Mouse (Mus musculus) liver, embryonic 16.5 days (tissue): ENCODE results near the gene Gal. TPM values are rescaled to one million over a fixed set of nuclear protein-coding genes. Genes with fewer than 3 reads are reported as not detected.
A peak's percentile ranks its signal among the peaks of the same experiment; 100 is the strongest.

Source experiments
- ATAC-seq: fragments of 200-750 bp; cut with Nextera tagmentation; 2 replicates; pipeline ENCODE4 v1.8.0; 2017; ENCODE audit warnings: low read depth, mild to moderate bottlenecking, moderate number of reproducible peaks, moderate library complexity
- H3K27ac ChIP-seq: fragments of 300-500 bp; sonication (generic); 2 replicates; pipeline ENCODE4 v1.5.1; 2014; ENCODE audit warnings: mild to moderate bottlenecking, low read length
- H3K27me3 ChIP-seq: fragments of 300-500 bp; sonication (generic); 2 replicates; pipeline ENCODE4 v1.6.1; 2014; ENCODE audit warnings: low read depth, low read length, mixed read lengths; ENCODE audit not compliant: control insufficient read depth, insufficient read depth
- H3K36me3 ChIP-seq: fragments of 300-500 bp; sonication (generic); 2 replicates; pipeline ENCODE4 v1.6.1; 2014; ENCODE audit warnings: mild to moderate bottlenecking; ENCODE audit not compliant: control insufficient read depth, insufficient read depth
- H3K4me1 ChIP-seq: fragments of 300-500 bp; sonication (generic); 2 replicates; pipeline ENCODE4 v1.6.1; 2014; ENCODE audit warnings: low read depth, low read length, mixed read lengths; ENCODE audit not compliant: control insufficient read depth
- H3K4me2 ChIP-seq: fragments of 300-500 bp; sonication (generic); 2 replicates; pipeline ENCODE4 v1.6.1; 2014; ENCODE audit warnings: low read depth, low read length, mixed read lengths
- H3K4me3 ChIP-seq: fragments of 300-500 bp; sonication (generic); 2 replicates; pipeline ENCODE4 v1.5.1; 2014; ENCODE audit warnings: low read depth, mild to moderate bottlenecking, low read length
- H3K9ac ChIP-seq: fragments of 300-500 bp; sonication (generic); 2 replicates; pipeline ENCODE4 v1.6.1; 2014; ENCODE audit warnings: low read depth, low read length
- H3K9me3 ChIP-seq: fragments of 300-500 bp; sonication (generic); replicated peaks from 2 replicates; pipeline ENCODE4 v1.6.1; 2016; ENCODE audit warnings: low read length; ENCODE audit not compliant: control insufficient read depth
- WGBS: fragments of 180-500 bp; shearing (Covaris S2); extraction: QIAGEN DNeasy Blood & Tissue Kit; methylation state at CpG from one replicate; pipeline ENCODE4 v1.1.7; 2014; ENCODE audit not compliant: insufficient replicate concordance; 5-methylcytosine and 5-hydroxymethylcytosine counted together
- polyA plus RNA-seq: library from polyadenylated mRNA; unstranded; fragments of >200 nt; fragmentation: Nextera tagmentation; extraction: Ambion mirVana; gene quantifications from 2 replicates; pipeline ENCODE4 v1.2.1, GENCODE M21; 2015

Gal gene
- not detected in 2 replicates for polyA plus RNA-seq

GRCm38 (mm10) chr19:3414268-3414733, at the start of gene Gal:
Gal (minus strand) TSS chr19:3414544.
- WGBS = 1% methylated on average over 37 of the region's 37 CpGs
- H3K4me2 ChIP-seq = peak within 1 kb of the TSS; percentile 38
- H3K9ac ChIP-seq = no peak within 1 kb of the TSS
- H3K27me3 ChIP-seq = peaks cover 28% of the 10 kb centered on the region
- H3K27ac ChIP-seq = no peak within 1 kb of the TSS
- no peak for ATAC-seq
- H3K9me3 ChIP-seq = no peaks in the 10 kb centered on the region; the same call in 1 of the 2 replicates
- peak within 1 kb of the TSS; percentile 18 for H3K4me3 ChIP-seq
- no peaks in the 10 kb centered on the region; the same call in 1 of the 2 replicates for H3K4me1 ChIP-seq
- H3K36me3 ChIP-seq = no peaks in the 10 kb centered on the region

DNA sequence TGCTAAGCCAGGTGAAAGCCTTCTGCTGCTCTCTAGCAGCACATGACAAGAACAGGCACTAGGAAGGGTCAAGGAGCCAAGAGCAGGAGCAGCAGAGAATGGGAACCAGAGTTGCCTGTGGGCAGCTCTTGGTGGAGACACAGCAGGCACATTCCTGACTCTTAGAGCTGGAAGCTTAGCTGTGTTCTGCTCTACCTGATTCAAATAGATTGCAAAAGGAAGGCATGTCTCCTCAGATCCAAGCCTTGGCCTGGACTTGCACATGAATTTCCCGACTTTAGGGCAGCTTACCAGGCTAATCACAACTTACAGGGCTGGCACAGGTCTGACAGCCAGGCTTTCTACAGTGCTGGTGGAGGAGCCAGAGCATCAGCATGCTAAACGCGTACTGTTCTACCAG, 45.6 kb upstream of the Gal start:
- Histone ChIP-seq H3K27ac (no peak overlapping the region), H3K27me3 (no peaks in the 10 kb centered on the region), H3K36me3 (peaks cover 74% of the 10 kb centered on the region), H3K9me3 (no peaks in the 10 kb centered on the region), H3K4me1 (no peaks in the 10 kb centered on the region), H3K9ac (no peak overlapping the region), H3K4me3 (no peak overlapping the region), H3K4me2 (no peak overlapping the region)
- WGBS = 87% methylated on average over 3 of the region's 3 CpGs
- ATAC-seq = no peak

DNA sequence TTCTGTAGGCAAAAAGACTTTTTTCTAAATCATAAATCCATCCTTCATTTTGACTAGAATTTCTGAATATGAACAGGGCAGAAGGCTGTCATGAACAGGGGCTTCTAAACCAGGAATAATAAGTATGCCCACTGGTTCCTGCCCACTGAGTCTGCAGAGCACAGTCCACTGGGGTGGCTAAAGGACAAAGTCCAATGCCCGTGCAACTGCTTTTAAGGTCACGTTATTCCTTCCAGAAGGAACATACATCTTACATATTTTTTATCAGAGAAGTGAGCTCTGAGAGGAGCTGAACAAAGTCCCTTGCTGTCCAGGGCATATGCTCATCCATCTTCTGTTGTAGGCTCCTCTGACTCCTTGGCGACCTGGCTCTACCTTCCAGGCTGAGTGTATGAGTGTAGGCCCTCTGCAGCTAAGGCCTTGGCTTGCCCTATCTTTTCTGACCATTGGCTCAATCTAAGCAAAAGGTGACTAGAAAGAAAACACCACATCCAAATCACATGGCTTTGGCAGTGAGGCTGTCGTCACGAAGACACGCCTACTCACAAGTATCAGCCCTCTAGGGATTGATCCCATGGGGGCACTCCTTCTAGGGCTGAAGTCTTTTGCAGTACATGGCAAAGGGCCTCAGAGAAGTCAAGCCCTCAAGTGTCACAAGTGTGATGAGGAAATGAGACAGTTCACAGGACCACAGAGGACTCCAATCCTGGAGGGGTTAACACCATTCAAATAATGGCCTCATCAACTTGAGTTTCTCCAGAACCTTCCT, 44.2 kb upstream of the Gal start:
- WGBS = 81% methylated on average over 6 of the region's 6 CpGs
- Histone ChIP-seq H3K27ac (no peak overlapping the region), H3K4me2 (no peak overlapping the region), H3K27me3 (no peaks in the 10 kb centered on the region), H3K4me1 (no peaks in the 10 kb centered on the region), H3K4me3 (no peak overlapping the region), H3K36me3 (peaks cover 73% of the 10 kb centered on the region), H3K9ac (no peak overlapping the region), H3K9me3 (no peaks in the 10 kb centered on the region)
- no peak for ATAC-seq

GRCm38 (mm10) chr19:3457700-3458099, 43.4 kb upstream of the Gal start:
- peaks cover 68% of the 10 kb centered on the region for H3K36me3 ChIP-seq

DNA sequence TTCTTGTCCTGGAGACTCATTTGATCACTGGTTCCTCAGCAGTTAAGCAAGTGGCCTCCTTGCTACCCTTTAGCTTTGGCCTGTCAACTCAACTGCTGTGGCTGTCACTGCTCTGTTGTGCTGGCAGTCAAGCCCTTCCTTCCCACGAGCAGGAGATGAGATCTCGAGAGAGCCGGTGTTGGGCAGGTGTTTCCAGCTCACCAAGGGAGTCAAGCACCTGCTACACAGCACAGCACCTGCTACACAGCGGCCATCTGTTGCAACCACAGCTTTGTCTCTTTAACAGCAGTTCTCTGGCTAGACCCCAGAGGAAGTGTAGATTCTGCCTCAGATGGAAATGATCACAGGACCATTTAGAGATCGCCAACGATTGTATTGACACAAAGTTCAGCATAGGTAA, 37.3 kb upstream of the Gal start:
- ATAC-seq = no peak
- H3K4me3 ChIP-seq = no peak overlapping the region
- 38% methylated on average over 6 of the region's 6 CpGs for WGBS

More at GRCm38 (mm10) chr19:3457700-3458099, 43.4 kb upstream of the Gal start:
- 87% methylated on average over 4 of the region's 4 CpGs for WGBS
- no peak overlapping the region for H3K27ac ChIP-seq
- H3K4me2 ChIP-seq = no peak overlapping the region
- no peak for ATAC-seq
- no peaks in the 10 kb centered on the region for H3K9me3 ChIP-seq
- no peak overlapping the region for H3K9ac ChIP-seq
- no peaks in the 10 kb centered on the region for H3K4me1 ChIP-seq
- no peak overlapping the region for H3K4me3 ChIP-seq
- H3K27me3 ChIP-seq = no peaks in the 10 kb centered on the region

GRCm38 (mm10) chr19:3451170-3451569, 36.8 kb upstream of the Gal start:
- no peaks in the 10 kb centered on the region for H3K27me3 ChIP-seq
- peaks cover 18% of the 10 kb centered on the region for H3K36me3 ChIP-seq
- no peak overlapping the region for H3K27ac ChIP-seq
- H3K4me3 ChIP-seq = no peak overlapping the region
- no peaks in the 10 kb centered on the region for H3K4me1 ChIP-seq
- peak; percentile 32; the same call in 1 of the 2 replicates for ATAC-seq
- no peak overlapping the region for H3K4me2 ChIP-seq
- no peak overlapping the region for H3K9ac ChIP-seq
- no peaks in the 10 kb centered on the region for H3K9me3 ChIP-seq
- 18% methylated on average over 6 of the region's 6 CpGs for WGBS

More for the DNA sequence above, 37.3 kb upstream of the Gal start:
- H3K27ac ChIP-seq = no peak overlapping the region
- H3K36me3 ChIP-seq = peaks cover 19% of the 10 kb centered on the region
- no peaks in the 10 kb centered on the region for H3K9me3 ChIP-seq
- H3K27me3 ChIP-seq = no peaks in the 10 kb centered on the region
- no peak overlapping the region for H3K9ac ChIP-seq
- no peak overlapping the region for H3K4me2 ChIP-seq
- H3K4me1 ChIP-seq = no peaks in the 10 kb centered on the region

DNA sequence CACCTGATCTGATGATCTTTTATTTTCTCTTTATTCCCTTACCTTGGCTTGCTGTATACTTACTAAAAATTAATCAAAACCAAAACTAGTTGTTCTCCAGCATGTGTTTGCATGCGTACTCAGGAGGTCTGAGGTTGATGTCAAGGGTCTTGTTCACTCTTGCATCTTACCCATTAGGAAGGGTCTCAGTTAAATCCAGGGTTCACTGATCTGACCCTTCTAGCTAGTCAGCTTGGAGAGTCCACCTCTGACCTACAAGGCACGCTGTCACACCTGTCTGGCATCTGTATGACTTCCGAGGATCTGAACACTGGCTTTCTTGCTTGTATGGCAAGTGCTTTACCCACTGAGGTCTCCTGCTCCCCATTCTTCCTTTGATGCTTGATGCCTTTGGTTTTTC, 36.4 kb upstream of the Gal start:
- ATAC-seq = no peak
- Histone ChIP-seq H3K4me1 (no peaks in the 10 kb centered on the region), H3K9ac (no peak overlapping the region), H3K27me3 (no peaks in the 10 kb centered on the region), H3K36me3 (peaks cover 13% of the 10 kb centered on the region), H3K27ac (no peak overlapping the region), H3K4me2 (no peak overlapping the region), H3K9me3 (no peaks in the 10 kb centered on the region), H3K4me3 (no peak overlapping the region)
- 71% methylated on average over 3 of the region's 3 CpGs for WGBS

DNA sequence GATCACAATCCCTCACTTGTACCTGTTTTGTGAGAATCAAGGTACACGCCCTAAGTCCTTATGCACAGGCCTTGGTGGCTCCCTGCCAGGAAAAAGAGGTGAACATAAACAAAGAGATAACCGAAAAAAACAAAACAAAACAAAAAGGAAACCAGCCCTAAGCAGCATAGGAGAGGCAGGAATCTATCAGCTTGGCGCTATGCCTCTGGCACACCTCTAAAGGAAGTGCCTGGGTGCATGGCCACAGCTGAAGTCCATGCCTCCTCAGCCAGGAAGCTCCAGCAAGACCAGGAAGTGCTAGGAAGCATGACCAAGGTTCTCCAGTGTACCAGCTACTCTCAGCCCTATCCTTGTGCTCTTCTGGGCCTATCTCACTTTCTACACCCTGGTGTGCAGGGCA, 34.9 kb upstream of the Gal start:
- no peak overlapping the region for H3K4me3 ChIP-seq
- H3K9me3 ChIP-seq = no peaks in the 10 kb centered on the region
- WGBS = 55% methylated on average over 3 of the region's 3 CpGs
- no peak overlapping the region for H3K9ac ChIP-seq
- no peaks in the 10 kb centered on the region for H3K4me1 ChIP-seq
- H3K27ac ChIP-seq = no peak overlapping the region
- H3K27me3 ChIP-seq = no peaks in the 10 kb centered on the region
- ATAC-seq = no peak
- H3K36me3 ChIP-seq = no peaks in the 10 kb centered on the region
- no peak overlapping the region for H3K4me2 ChIP-seq

- H3K4me3 ChIP-seq = no peak overlapping the region
- no peak overlapping the region for H3K9ac ChIP-seq
- H3K4me2 ChIP-seq = no peak overlapping the region
- ATAC-seq = no peak
- 58% methylated on average over 3 of the region's 3 CpGs for WGBS
- H3K27me3 ChIP-seq = no peaks in the 10 kb centered on the region
- no peaks in the 10 kb centered on the region for H3K9me3 ChIP-seq
- H3K4me1 ChIP-seq = no peaks in the 10 kb centered on the region
- no peaks in the 10 kb centered on the region for H3K36me3 ChIP-seq
- no peak overlapping the region for H3K27ac ChIP-seq
Measured at GRCm38 (mm10) chr19:3447348-3447747, 33.0 kb upstream of the Gal start.
